Mouse (Mus musculus) spleen, postnatal 36 days (tissue): Measurements from ENCODE around the gene Zfp341.

Source experiments
- DNase-seq, 2 experiments: peaks; one replicate each; pipeline ENCODE4 v3.0.0; 2022; ENCODE audit warnings: low spot score in 2 of 2, mixed read lengths in 1 of 2

Gene Zfp341

GRCm38 (mm10) chr2:154633876-154634644, 21.0 kb downstream of the Zfp341 start:
- no peak for DNase-seq

GRCm38 (mm10) chr2:154635826-154636225, 22.7 kb downstream of the Zfp341 start:
- DNase-seq, result no peak

GRCm38 (mm10) chr2:154638521-154638920, 25.4 kb downstream of the Zfp341 start:
- no peak for DNase-seq

- no peak for DNase-seq
These were observed 26.0 kb downstream of the Zfp341 start for GRCm38 (mm10) chr2:154639115-154639514.

GRCm38 (mm10) chr2:154641176-154641575, 28.1 kb downstream of the Zfp341 start:
- DNase-seq, result no peak

- no peak for DNase-seq
These were observed 28.9 kb downstream of the Zfp341 start for GRCm38 (mm10) chr2:154642005-154642459.

- DNase-seq, result no peak
These were observed 29.8 kb downstream of the Zfp341 start for GRCm38 (mm10) chr2:154642712-154643385.

GRCm38 (mm10) chr2:154646634-154647033, 33.5 kb downstream of the Zfp341 start:
- DNase-seq, result no peak

- DNase-seq, result no peak
These were observed 35.0 kb downstream of the Zfp341 start for GRCm38 (mm10) chr2:154648086-154648485.

- no peak for DNase-seq
These were observed 37.3 kb downstream of the Zfp341 start for GRCm38 (mm10) chr2:154650404-154650803.

- no peak for DNase-seq
These were observed 38.3 kb downstream of the Zfp341 start, which contains the start of gene Chmp4b for GRCm38 (mm10) chr2:154651363-154651762. Gene Chmp4b (plus strand): TSS chr2:154651705.

GRCm38 (mm10) chr2:154654976-154655375, 41.9 kb downstream of the Zfp341 start:
- DNase-seq, result no peak

- DNase-seq, result no peak
These were observed 42.8 kb downstream of the Zfp341 start for GRCm38 (mm10) chr2:154655878-154656414.

- DNase-seq, result peak; percentile 98 to 99
These were observed 43.8 kb downstream of the Zfp341 start for GRCm38 (mm10) chr2:154656710-154657485.

- DNase-seq, result peak; percentile 69 to 74
These were observed 44.6 kb downstream of the Zfp341 start for GRCm38 (mm10) chr2:154657486-154658237.

GRCm38 (mm10) chr2:154659070-154659469, 46.0 kb downstream of the Zfp341 start:
- no peak for DNase-seq

GRCm38 (mm10) chr2:154659531-154660074, 46.5 kb downstream of the Zfp341 start:
- DNase-seq, result no peak

- no peak for DNase-seq
These were observed 55.6 kb downstream of the Zfp341 start for GRCm38 (mm10) chr2:154668680-154669079.

- no peak for DNase-seq
These were observed 57.0 kb downstream of the Zfp341 start for GRCm38 (mm10) chr2:154670106-154670505.

- DNase-seq, result no peak
These were observed 57.6 kb downstream of the Zfp341 start for GRCm38 (mm10) chr2:154670741-154671140.

- no peak for DNase-seq
These were observed 60.9 kb downstream of the Zfp341 start for GRCm38 (mm10) chr2:154674008-154674407.
